Mouse (Mus musculus) lung, embryonic 15.5 days (tissue): ENCODE results near the gene Cep250. TPM values are rescaled to one million over a fixed set of nuclear protein-coding genes. Genes with fewer than 3 reads are reported as not detected.

Experiments used
- ATAC-seq: fragments of 200-750 bp; cut with Nextera tagmentation; 2 replicates; pipeline ENCODE4 v1.8.0; 2017; ENCODE audit warnings: moderate number of reproducible peaks, borderline replicate concordance; ENCODE audit not compliant: low FRiP score, low TSS enrichment; ENCODE audit errors: extremely low read depth
- H3K27ac ChIP-seq: fragments of 300-500 bp; sonication (generic); 2 replicates; pipeline ENCODE4 v1.5.1; 2015; ENCODE audit warnings: moderate library complexity, mild to moderate bottlenecking, inconsistent platforms
- H3K27me3 ChIP-seq: fragments of 300-500 bp; sonication (generic); 2 replicates; pipeline ENCODE4 v1.6.1; 2015; ENCODE audit warnings: inconsistent platforms
- H3K36me3 ChIP-seq: fragments of 300-500 bp; sonication (generic); 2 replicates; pipeline ENCODE4 v1.6.1; 2015; ENCODE audit warnings: inconsistent platforms
- H3K4me1 ChIP-seq: fragments of 300-500 bp; sonication (generic); 2 replicates; pipeline ENCODE4 v1.6.1; 2015; ENCODE audit warnings: inconsistent platforms
- H3K4me2 ChIP-seq: fragments of 300-500 bp; sonication (generic); 2 replicates; pipeline ENCODE4 v1.6.1; 2015; ENCODE audit warnings: inconsistent platforms, mild to moderate bottlenecking, moderate library complexity
- H3K4me3 ChIP-seq: fragments of 300-500 bp; sonication (generic); 2 replicates; pipeline ENCODE4 v1.5.1; 2015; ENCODE audit warnings: mild to moderate bottlenecking, inconsistent platforms
- H3K9ac ChIP-seq: fragments of 300-500 bp; sonication (generic); 2 replicates; pipeline ENCODE4 v1.6.1; 2015; ENCODE audit warnings: inconsistent platforms
- H3K9me3 ChIP-seq: fragments of 300-500 bp; sonication (generic); 2 replicates; pipeline ENCODE4 v1.6.1; 2016; ENCODE audit warnings: inconsistent platforms
- WGBS: fragments of 180-500 bp; shearing (Covaris S2); methylation state at CpG from one replicate; pipeline ENCODE4 v1.1.7; 2015; 5-methylcytosine and 5-hydroxymethylcytosine counted together
- polyA plus RNA-seq: library from polyadenylated mRNA; unstranded; fragments of >200 nt; fragmentation: Nextera tagmentation; extraction: Ambion mirVana; gene quantifications from 2 replicates; pipeline ENCODE4 v1.2.1, GENCODE M21; 2015

The Cep250 gene
- polyA plus RNA-seq, 1 experiment from 2014 or later = 26.1 TPM

GRCm38 (mm10) chr2:156025482-156025881 lies 69.2 kb downstream of the Cep250 start:
- Histone ChIP-seq H3K27ac (no peak overlapping the region), H3K9ac (no peak overlapping the region), H3K36me3 (no peaks in the 10 kb centered on the region), H3K4me3 (no peak overlapping the region), H3K27me3 (no peaks in the 10 kb centered on the region), H3K4me1 (no peaks in the 10 kb centered on the region), H3K9me3 (no peaks in the 10 kb centered on the region), H3K4me2 (no peak overlapping the region)
- no peak for ATAC-seq

GRCm38 (mm10) chr2:156039390-156039789 lies 83.1 kb downstream of the Cep250 start:
- Histone ChIP-seq H3K4me3 (no peak overlapping the region), H3K27ac (no peak overlapping the region), H3K36me3 (no peaks in the 10 kb centered on the region), H3K4me1 (no peaks in the 10 kb centered on the region), H3K9ac (no peak overlapping the region), H3K27me3 (no peaks in the 10 kb centered on the region), H3K9me3 (no peaks in the 10 kb centered on the region), H3K4me2 (no peak overlapping the region)
- ATAC-seq = no peak
- 76% methylated on average over 3 of the region's 3 CpGs for WGBS

GRCm38 (mm10) chr2:156042903-156043302 lies 86.6 kb downstream of the Cep250 start:
- Histone ChIP-seq H3K27ac (no peak overlapping the region), H3K9me3 (no peaks in the 10 kb centered on the region), H3K4me2 (no peak overlapping the region), H3K36me3 (no peaks in the 10 kb centered on the region), H3K9ac (no peak overlapping the region), H3K4me3 (no peak overlapping the region), H3K4me1 (no peaks in the 10 kb centered on the region), H3K27me3 (peaks cover 7% of the 10 kb centered on the region)
- no peak for ATAC-seq
- WGBS = 75% methylated on average over 8 of the region's 8 CpGs

- H3K4me3 ChIP-seq = no peak overlapping the region
- no peak overlapping the region for H3K9ac ChIP-seq
- H3K27ac ChIP-seq = no peak overlapping the region
- no peaks in the 10 kb centered on the region for H3K9me3 ChIP-seq
- no peaks in the 10 kb centered on the region for H3K36me3 ChIP-seq
- WGBS = 9% methylated on average over 19 of the region's 19 CpGs
- no peaks in the 10 kb centered on the region for H3K4me1 ChIP-seq
- no peak for ATAC-seq
- peaks cover 11% of the 10 kb centered on the region for H3K27me3 ChIP-seq
- peak overlapping the region; percentile 37; the same call in 1 of the 2 replicates for H3K4me2 ChIP-seq
These were observed 91.7 kb downstream of the Cep250 start for GRCm38 (mm10) chr2:156047929-156048328.

Other genes starting within 250 kb of the Cep250 start
- 41.2 and 45.2 TPM in 2 replicates for gene Edem2, start 227.0 kb upstream of the Cep250 start, polyA plus RNA-seq
- gene Gm17581, start 220.6 kb upstream of the Cep250 start, polyA plus RNA-seq = not detected in 2 replicates
- 14.6 and 15.3 TPM in 2 replicates for gene Procr, start 205.3 kb upstream of the Cep250 start, polyA plus RNA-seq
- gene Mmp24, start 181.1 kb upstream of the Cep250 start, polyA plus RNA-seq = 0.04 and 0.09 TPM in 2 replicates
- gene BC029722, start 137.0 kb upstream of the Cep250 start, polyA plus RNA-seq = 17.4 and 19.7 TPM in 2 replicates
- 184 and 199 TPM in 2 replicates for gene Eif6, start 129.5 kb upstream of the Cep250 start, polyA plus RNA-seq
- 0.10 and 0.21 TPM in 2 replicates for gene Fam83c, start 121.6 kb upstream of the Cep250 start, polyA plus RNA-seq
- 65.9 and 75.6 TPM in 2 replicates for gene Uqcc1, start 26.1 kb upstream of the Cep250 start, polyA plus RNA-seq
- not detected in 2 replicates for gene Gm15557, start 15.7 kb upstream of the Cep250 start, polyA plus RNA-seq
- 0.34 and 0.57 TPM in 2 replicates for gene Gdf5, start 11.1 kb upstream of the Cep250 start, polyA plus RNA-seq
- gene 6430550D23Rik, start 51.5 kb downstream of the Cep250 start, polyA plus RNA-seq = 0.88 and 1.8 TPM in 2 replicates
- gene Ergic3, start 51.6 kb downstream of the Cep250 start, polyA plus RNA-seq = 224 and 226 TPM in 2 replicates
- not detected in 2 replicates for gene Fer1l4, start 96.5 kb downstream of the Cep250 start, polyA plus RNA-seq
- gene Spag4, start 108.7 kb downstream of the Cep250 start, polyA plus RNA-seq = 3.6 and 3.7 TPM in 2 replicates
- gene Cpne1, start 155.5 kb downstream of the Cep250 start, polyA plus RNA-seq = 75.2 and 76.2 TPM in 2 replicates
- gene Rbm12, start 155.5 kb downstream of the Cep250 start, polyA plus RNA-seq = 25.5 and 27.2 TPM in 2 replicates
- gene Gm28036, start 170.6 kb downstream of the Cep250 start, polyA plus RNA-seq = 15.7 and 21.0 TPM in 2 replicates
- 340 and 373 TPM in 2 replicates for gene Romo1, start 187.6 kb downstream of the Cep250 start, polyA plus RNA-seq
- 42.5 TPM in 2 replicates for gene Nfs1, start 187.7 kb downstream of the Cep250 start, polyA plus RNA-seq
- gene Rbm39, start 223.8 kb downstream of the Cep250 start, polyA plus RNA-seq = 559 and 568 TPM in 2 replicates
- 62.2 and 67.7 TPM in 2 replicates for gene Phf20, start 240.0 kb downstream of the Cep250 start, polyA plus RNA-seq